Mouse (Mus musculus) megakaryocyte, embryonic 14.5 days (primary cell): ENCODE data around the gene Lrrc8c.

ENCODE experiments used
- FLI1 ChIP-seq: IDR thresholded peaks from 2 replicates; pipeline ENCODE4 v1.6.1; 2012; ENCODE audit warnings: low read length, inconsistent platforms, mixed read lengths
- GATA1 ChIP-seq: IDR thresholded peaks from 3 replicates; pipeline ENCODE4 v1.6.1; 2012; ENCODE audit warnings: mixed read lengths, low read length, inconsistent platforms, borderline replicate concordance

GRCm38 (mm10) chr5:105568043-105568747 lies 49.0 kb downstream of the Lrrc8c start:
- TF ChIP-seq GATA1 (no peak), FLI1 (no peak)
